Mouse (Mus musculus) megakaryocyte, embryonic 14.5 days (primary cell): ENCODE data around the gene Pcp2.

Source experiments
- FLI1 ChIP-seq: IDR thresholded peaks from 2 replicates; pipeline ENCODE4 v1.6.1; 2012; ENCODE audit warnings: low read length, inconsistent platforms, mixed read lengths
- GATA1 ChIP-seq: IDR thresholded peaks from 3 replicates; pipeline ENCODE4 v1.6.1; 2012; ENCODE audit warnings: mixed read lengths, low read length, inconsistent platforms, borderline replicate concordance

DNA sequence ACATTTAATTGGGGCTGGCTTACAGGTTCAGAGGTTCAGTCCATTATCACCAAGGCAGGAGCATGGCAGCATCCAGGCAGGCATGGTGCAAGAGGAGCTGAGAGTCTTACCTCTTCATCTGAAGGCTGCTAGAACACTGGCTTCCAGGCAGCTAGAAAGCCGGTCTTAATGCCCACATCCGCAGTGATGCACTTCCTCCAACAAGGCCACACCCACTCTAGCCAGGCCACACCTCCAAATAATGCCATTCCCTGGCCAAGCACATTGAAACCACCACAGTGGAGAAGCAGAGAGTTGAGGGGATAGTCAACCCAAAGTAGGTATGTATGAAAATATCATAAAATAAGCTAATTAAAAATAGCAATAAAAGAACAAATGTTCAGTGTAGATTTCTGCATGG is 45.0 kb upstream of the Pcp2 start:
- TF ChIP-seq GATA1: no peak
- no peak for TF ChIP-seq FLI1
